Mouse (Mus musculus): ENCODE data around the gene Utp15.

Utp15 gene

GRCm38 (mm10) chr13:98262636-98263457 lies at the start of gene Utp15, which contains the start of gene Ankra2:
Utp15 (minus strand) TSS chr13:98263041.
Ankra2 (plus strand) TSS chr13:98263074.
- CTCF ChIA-PET = interaction anchor here in 1 of 4 experiments (1.6 kb wide), 1 partner anchor 232 kb away, joined by 6 read pairs; no protein-coding TSS in a partner anchor
- POLR2A ChIA-PET = interaction anchor here in 3 of 4 experiments (0.5 to 1.6 kb wide), 25 partner anchors 8 to 456 kb away, joined by 3 to 16 read pairs (median 4); partner anchors contain the start of genes Btf3 (in 1 of the 3) and Foxd1 (in 1 of the 3)

GRCm38 (mm10) chr13:98311597-98311996 lies 48.8 kb upstream of the Utp15 start:
- ChIA-PET CTCF (interaction anchor here in 1 of 4 experiments (1.9 kb wide), 1 partner anchor 12 kb away, joined by 8 read pairs; no protein-coding TSS in a partner anchor), POLR2A (interaction anchor here in 3 of 4 experiments (0.6 to 3.8 kb wide), 10 partner anchors 8 to 731 kb away, joined by 3 to 47 read pairs (median 3); partner anchors contain the start of genes Ankra2 (in 1 of the 3), Foxd1 (in 1 of the 3) and Utp15 (in 1 of the 3))

GRCm38 (mm10) chr13:98308724-98309123 lies 45.9 kb upstream of the Utp15 start:
- POLR2A ChIA-PET = interaction anchor here (0.9 to 5.7 kb wide), 15 partner anchors 7 to 148 kb away, joined by 3 to 77 read pairs (median 4); partner anchors contain the start of genes Btf3 (in 3 of the 4), Foxd1 (in 2 of the 4), Ankra2 (in 1 of the 4) and Utp15 (in 1 of the 4)
- CTCF ChIA-PET = interaction anchor here in 3 of 4 experiments (0.6 to 1.3 kb wide), 3 partner anchors 10 to 14 kb away, joined by 6 to 12 read pairs (median 8); no protein-coding TSS in a partner anchor

- ChIA-PET CTCF (interaction anchor here in 2 of 4 experiments (1.0 to 1.3 kb wide), 2 partner anchors 9 kb away, joined by 8 to 12 read pairs; no protein-coding TSS in a partner anchor), POLR2A (interaction anchor here (0.5 to 5.7 kb wide), 18 partner anchors 8 to 149 kb away, joined by 3 to 77 read pairs (median 4); partner anchors contain the start of genes Btf3 (in 3 of the 4), Foxd1 (in 2 of the 4), Ankra2 (in 1 of the 4) and Utp15 (in 1 of the 4))
Measured at GRCm38 (mm10) chr13:98308004-98308403, 45.2 kb upstream of the Utp15 start.

- ChIA-PET CTCF (interaction anchor here in 1 of 4 experiments (0.7 to 1.5 kb wide), 4 partner anchors 9 to 282 kb away, joined by 3 to 4 read pairs (median 4); partner anchors contain the start of gene Btf3), POLR2A (interaction anchor here (0.6 to 5.7 kb wide), 18 partner anchors 8 to 342 kb away, joined by 3 to 77 read pairs (median 7); partner anchors contain the start of genes Btf3 (in 4 of the 4), Ankra2 (in 1 of the 4), Foxd1 (in 1 of the 4) and Utp15 (in 1 of the 4))
Measured at GRCm38 (mm10) chr13:98306852-98307475, 44.1 kb upstream of the Utp15 start.

- CTCF ChIA-PET = interaction anchor here in 3 of 4 experiments (0.6 to 1.5 kb wide), 7 partner anchors 9 to 465 kb away, joined by 3 to 4 read pairs (median 3); partner anchors contain the start of gene Btf3 (in 1 of the 3)
- POLR2A ChIA-PET = interaction anchor here (0.5 to 5.7 kb wide), 23 partner anchors 8 to 487 kb away, joined by 3 to 77 read pairs (median 4); partner anchors contain the start of genes Btf3 (in 4 of the 4), Ankra2 (in 2 of the 4), Foxd1 (in 2 of the 4) and Utp15 (in 2 of the 4)
Measured at GRCm38 (mm10) chr13:98306393-98306792, 43.6 kb upstream of the Utp15 start.

GRCm38 (mm10) chr13:98305257-98305656 lies 42.4 kb upstream of the Utp15 start:
- POLR2A ChIA-PET = interaction anchor here in 3 of 4 experiments (1.1 to 5.7 kb wide), 17 partner anchors 9 to 150 kb away, joined by 3 to 77 read pairs (median 4); partner anchors contain the start of genes Btf3 (in 3 of the 3), Ankra2 (in 2 of the 3), Foxd1 (in 2 of the 3) and Utp15 (in 2 of the 3)
- CTCF ChIA-PET = interaction anchor here in 2 of 4 experiments (0.5 to 1.5 kb wide), 7 partner anchors 11 to 938 kb away, joined by 3 to 4 read pairs (median 3); partner anchors contain the start of gene Btf3 (in 1 of the 2)

- ChIA-PET POLR2A (interaction anchor here (0.6 to 6.9 kb wide), 37 partner anchors 9 to 1161 kb away, joined by 3 to 47 read pairs (median 4); partner anchors contain the start of genes Btf3 (in 4 of the 4), Ankra2 (in 2 of the 4), Foxd1 (in 1 of the 4) and Utp15 (in 1 of the 4)), CTCF (interaction anchor here (0.5 to 2.5 kb wide), 41 partner anchors 9 to 1101 kb away, joined by 3 to 12 read pairs (median 4); partner anchors contain the start of genes Btf3 (in 3 of the 4) and Hexb (in 1 of the 4))
Measured at GRCm38 (mm10) chr13:98298833-98299758, 36.3 kb upstream of the Utp15 start.

- ChIA-PET CTCF (interaction anchor here (0.5 to 2.5 kb wide), 20 partner anchors 9 to 739 kb away, joined by 3 to 12 read pairs (median 4); no protein-coding TSS in a partner anchor), POLR2A (interaction anchor here (0.6 to 6.9 kb wide), 21 partner anchors 10 to 636 kb away, joined by 3 to 47 read pairs (median 6); partner anchors contain the start of genes Btf3 (in 3 of the 4), Ankra2 (in 2 of the 4), Foxd1 (in 1 of the 4) and Utp15 (in 1 of the 4))
Measured at GRCm38 (mm10) chr13:98297883-98298482, 35.1 kb upstream of the Utp15 start.

- ChIA-PET CTCF (interaction anchor here in 1 of 4 experiments (0.6 kb wide), 1 partner anchor 283 kb away, joined by 7 read pairs; no protein-coding TSS in a partner anchor), POLR2A (interaction anchor here in 2 of 4 experiments (1.4 to 5.5 kb wide), 6 partner anchors 10 to 33 kb away, joined by 3 to 40 read pairs (median 6); partner anchors contain the start of genes Btf3 (in 2 of the 2), Ankra2 (in 1 of the 2) and Utp15 (in 1 of the 2))
Measured at GRCm38 (mm10) chr13:98296072-98296471, 33.2 kb upstream of the Utp15 start.

GRCm38 (mm10) chr13:98291712-98292111 lies 28.9 kb upstream of the Utp15 start:
- POLR2A ChIA-PET = interaction anchor here in 3 of 4 experiments (0.5 to 1.5 kb wide), 3 partner anchors 20 to 298 kb away, joined by 3 to 5 read pairs (median 4); no protein-coding TSS in a partner anchor

GRCm38 (mm10) chr13:98290719-98291118 lies 27.9 kb upstream of the Utp15 start:
- ChIA-PET POLR2A (interaction anchor here in 1 of 4 experiments (0.6 kb wide), 1 partner anchor 25 kb away, joined by 4 read pairs; no protein-coding TSS in a partner anchor), CTCF (no interaction called here)

More at GRCm38 (mm10) chr13:98291712-98292111, 28.9 kb upstream of the Utp15 start:
- CTCF ChIA-PET = no interaction called here

GRCm38 (mm10) chr13:98280990-98281650 lies 18.3 kb upstream of the Utp15 start:
- ChIA-PET CTCF (no interaction called here), POLR2A (interaction anchor here in 1 of 4 experiments (1.6 kb wide), 1 partner anchor 18 kb away, joined by 3 read pairs; no protein-coding TSS in a partner anchor)

- POLR2A ChIA-PET = no interaction called here
- CTCF ChIA-PET = no interaction called here
Measured at GRCm38 (mm10) chr13:98279686-98280085, 16.8 kb upstream of the Utp15 start, which contains the start of gene Gm21976. Gm21976 (plus strand) TSS chr13:98279887.

- CTCF ChIA-PET = no interaction called here
- POLR2A ChIA-PET = interaction anchor here in 1 of 4 experiments (1.9 kb wide), 1 partner anchor 22 kb away, joined by 8 read pairs; no protein-coding TSS in a partner anchor
Measured at GRCm38 (mm10) chr13:98277501-98277900, 14.7 kb upstream of the Utp15 start.
